Mouse (Mus musculus) bone marrow, adult 2 months (tissue): ENCODE results near the gene Abhd16b. TPM values are rescaled to one million over a fixed set of nuclear protein-coding genes. Genes with fewer than 3 reads are reported as not detected.

Experiments used
- H3K27ac ChIP-seq: fragments of 200-500 bp; 2 replicates; pipeline ENCODE4 v1.5.1; 2012; ENCODE audit warnings: low read depth, mild to moderate bottlenecking, control low read depth, inconsistent platforms, low read length; ENCODE audit not compliant: control insufficient read depth, poor library complexity, insufficient read depth
- H3K4me1 ChIP-seq: fragments of 200-500 bp; 2 replicates; pipeline ENCODE4 v1.6.1; 2011; ENCODE audit warnings: low read length; ENCODE audit not compliant: control insufficient read depth, insufficient read depth
- H3K4me3 ChIP-seq: fragments of 200-500 bp; replicated peaks from 2 replicates; pipeline ENCODE3; 2011; ENCODE audit warnings: mild to moderate bottlenecking, low read depth, low read length, control low read depth; ENCODE audit not compliant: control insufficient read depth
- CTCF ChIP-seq: fragments of 200-500 bp; IDR thresholded peaks from 2 replicates; pipeline ENCODE4 v1.5.1; 2011; ENCODE audit warnings: low read length, control low read depth; ENCODE audit not compliant: control insufficient read depth, insufficient read depth
- POLR2A ChIP-seq: fragments of 200-500 bp; IDR thresholded peaks from 2 replicates; pipeline ENCODE4 v1.6.1; 2011; ENCODE audit warnings: low read depth, mild to moderate bottlenecking, control low read depth, low read length, borderline replicate concordance; ENCODE audit not compliant: control insufficient read depth
- WGBS: fragments of 180-500 bp; shearing (Covaris S2); methylation state at CpG from one replicate; pipeline ENCODE4 v1.1.7; 2018; 5-methylcytosine and 5-hydroxymethylcytosine counted together
- polyA plus RNA-seq: library from polyadenylated mRNA; stranded (reverse); fragments of >200 nt; gene quantifications from 2 replicates; pipeline ENCODE4 v1.2.4, GENCODE M21; 2011; ENCODE audit warnings: low replicate concordance; ENCODE audit not compliant: missing spikeins, insufficient read depth, insufficient read length

The Abhd16b gene
- polyA plus RNA-seq, 1 experiment, result not detected

DNA sequence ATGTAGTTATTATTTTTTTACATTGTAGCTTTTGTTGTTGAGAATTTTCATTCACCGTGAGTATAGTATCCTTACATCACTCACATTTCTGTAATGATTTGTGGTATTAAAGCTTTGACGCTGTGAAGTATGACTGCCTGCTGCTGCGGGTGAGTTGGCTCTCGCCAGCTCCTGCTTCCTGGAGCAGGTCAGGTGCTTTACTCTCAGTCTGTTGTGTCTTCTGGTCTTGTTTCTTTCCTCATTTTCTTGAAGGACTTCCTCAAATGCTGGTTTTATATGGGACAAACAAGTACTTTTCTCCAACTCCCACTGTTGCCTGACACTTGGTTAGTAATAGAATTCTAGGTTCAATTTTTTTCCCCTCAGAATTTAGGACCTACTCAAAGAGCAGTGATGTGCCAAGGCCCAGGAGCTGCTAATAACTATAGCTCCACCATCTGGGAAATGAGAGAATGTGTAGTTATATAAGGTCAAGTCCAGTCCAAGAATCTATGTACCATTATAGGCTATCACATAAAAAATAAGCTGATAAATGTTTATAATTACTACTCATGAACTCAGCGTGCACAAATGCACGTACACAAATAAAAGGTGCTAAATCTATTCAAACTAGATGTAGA lies 48.9 kb downstream of the Abhd16b start:
- H3K4me1 ChIP-seq, result no peaks in the 10 kb centered on the region
- WGBS, result 45% methylated on average over 6 of the region's 6 CpGs
- no peak overlapping the region for H3K4me3 ChIP-seq
- H3K27ac ChIP-seq, result no peak overlapping the region
- TF ChIP-seq POLR2A (no peak), CTCF (no peak)

Other genes starting within 250 kb of the Abhd16b start
- 18.5 and 28.7 TPM in 2 replicates for gene Gmeb2, start 205.2 kb upstream of the Abhd16b start, polyA plus RNA-seq
- 2.7 TPM in 1 of 2 replicates, not detected in the other for gene Stmn3, start 178.7 kb upstream of the Abhd16b start, polyA plus RNA-seq
- 44.7 and 86.6 TPM in 2 replicates for gene Rtel1, start 173.5 kb upstream of the Abhd16b start, polyA plus RNA-seq
- gene Zgpat, start 128.3 kb upstream of the Abhd16b start, polyA plus RNA-seq, result 10.8 and 30.8 TPM in 2 replicates
- 25.1 and 48.4 TPM in 2 replicates for gene Arfrp1, start 127.8 kb upstream of the Abhd16b start, polyA plus RNA-seq
- 37.9 and 47.7 TPM in 2 replicates for gene Lime1, start 113.1 kb upstream of the Abhd16b start, polyA plus RNA-seq
- 5.2 and 9.7 TPM in 2 replicates for gene Zbtb46, start 33.8 kb upstream of the Abhd16b start, polyA plus RNA-seq
- gene Tpd52l2, start 3.9 kb downstream of the Abhd16b start, polyA plus RNA-seq, result 27.0 and 32.9 TPM in 2 replicates
- 24.4 and 43.8 TPM in 2 replicates for gene Dnajc5, start 27.3 kb downstream of the Abhd16b start, polyA plus RNA-seq
- gene Uckl1, start 91.7 kb downstream of the Abhd16b start, polyA plus RNA-seq, result 36.5 and 129 TPM in 2 replicates
- gene Prpf6, start 98.7 kb downstream of the Abhd16b start, polyA plus RNA-seq, result 15.7 and 27.7 TPM in 2 replicates
- 12.6 and 31.9 TPM in 2 replicates for gene Zfp512b, start 99.6 kb downstream of the Abhd16b start, polyA plus RNA-seq
- 0.75 and 6.5 TPM in 2 replicates for gene Samd10, start 106.0 kb downstream of the Abhd16b start, polyA plus RNA-seq
- gene Gm29797, start 163.8 kb downstream of the Abhd16b start, polyA plus RNA-seq, result not detected in 2 replicates
- gene Sox18, start 178.4 kb downstream of the Abhd16b start, polyA plus RNA-seq, result 7.4 and 7.5 TPM in 2 replicates
- 20.0 and 20.3 TPM in 2 replicates for gene Tcea2, start 187.1 kb downstream of the Abhd16b start, polyA plus RNA-seq
- 57.1 and 170 TPM in 2 replicates for gene Rgs19, start 200.8 kb downstream of the Abhd16b start, polyA plus RNA-seq
- gene Lkaaear1, start 205.2 kb downstream of the Abhd16b start, polyA plus RNA-seq, result not detected in 2 replicates
- gene Oprl1, start 221.8 kb downstream of the Abhd16b start, polyA plus RNA-seq, result 2.1 TPM in 1 of 2 replicates, not detected in the other